Mouse (Mus musculus): Measurements from ENCODE around the gene Cpm. TPM values are rescaled to one million over a fixed set of nuclear protein-coding genes. Genes with fewer than 3 reads are reported as not detected.
"Not testable (repeated sequence)": the region's sequence is repeated elsewhere in the genome, so short reads cannot be mapped to it uniquely, and the experiment has no call there.

The Cpm gene
- polyA plus RNA-seq, 1 experiment from 2014 or later = 3.7 TPM

GRCm38 (mm10) chr10:117595442-117596164 is 33.7 kb upstream of the Cpm start:
- no peak for ATAC-seq (ENCODE audit: low FRiP score, low read depth)
- no peak overlapping the region for H3K4me2 ChIP-seq (replicated peaks)
- no peak overlapping the region for H3K9ac ChIP-seq (replicated peaks)
- no peaks in the 10 kb centered on the region for H3K4me1 ChIP-seq
- WGBS = 80% methylated on average over 13 of the region's 13 CpGs
- no peaks in the 10 kb centered on the region for H3K36me3 ChIP-seq
- no peak overlapping the region for H3K27ac ChIP-seq (replicated peaks)
- no peaks in the 10 kb centered on the region for H3K9me3 ChIP-seq
- no peaks in the 10 kb centered on the region for H3K27me3 ChIP-seq
- H3K4me3 ChIP-seq = no peak overlapping the region

GRCm38 (mm10) chr10:117596165-117596735 is 33.0 kb upstream of the Cpm start:
- Histone ChIP-seq H3K4me1 (no peaks in the 10 kb centered on the region), H3K9me3 (no peaks in the 10 kb centered on the region), H3K4me2 (replicated peaks) (no peak overlapping the region), H3K4me3 (no peak overlapping the region), H3K9ac (replicated peaks) (no peak overlapping the region), H3K27ac (replicated peaks) (no peak overlapping the region), H3K36me3 (no peaks in the 10 kb centered on the region), H3K27me3 (no peaks in the 10 kb centered on the region)
- 87% methylated on average over 9 of the region's 9 CpGs for WGBS
- ATAC-seq (ENCODE audit: low FRiP score, low read depth) = no peak

GRCm38 (mm10) chr10:117596771-117597324 is 32.5 kb upstream of the Cpm start:
- H3K9me3 ChIP-seq = no peaks in the 10 kb centered on the region
- 78% methylated on average over 5 of the region's 5 CpGs for WGBS
- H3K27me3 ChIP-seq = no peaks in the 10 kb centered on the region
- H3K9ac ChIP-seq (replicated peaks) = no peak overlapping the region
- no peak overlapping the region for H3K27ac ChIP-seq (replicated peaks)
- no peak overlapping the region for H3K4me3 ChIP-seq
- ATAC-seq (ENCODE audit: low FRiP score, low read depth) = no peak
- H3K36me3 ChIP-seq = no peaks in the 10 kb centered on the region
- no peak overlapping the region for H3K4me2 ChIP-seq (replicated peaks)
- no peaks in the 10 kb centered on the region for H3K4me1 ChIP-seq

GRCm38 (mm10) chr10:117597371-117598265 is 31.7 kb upstream of the Cpm start:
- H3K9ac ChIP-seq (replicated peaks); H3K9me3 ChIP-seq; H3K4me3 ChIP-seq; H3K4me2 ChIP-seq (replicated peaks); H3K4me1 ChIP-seq; H3K27me3 ChIP-seq; H3K36me3 ChIP-seq; ATAC-seq (ENCODE audit: low FRiP score, low read depth); H3K27ac ChIP-seq (replicated peaks): not testable (repeated sequence)
- 95% methylated on average over 16 of the region's 16 CpGs for WGBS

- H3K36me3 ChIP-seq = no peaks in the 10 kb centered on the region
- no peak overlapping the region for H3K9ac ChIP-seq (replicated peaks)
- 88% methylated on average over 10 of the region's 10 CpGs for WGBS
- H3K9me3 ChIP-seq = no peaks in the 10 kb centered on the region
- H3K4me1 ChIP-seq = no peaks in the 10 kb centered on the region
- H3K4me2 ChIP-seq (replicated peaks) = no peak overlapping the region
- H3K27me3 ChIP-seq = no peaks in the 10 kb centered on the region
- ATAC-seq (ENCODE audit: low FRiP score, low read depth) = no peak
- no peak overlapping the region for H3K4me3 ChIP-seq
- no peak overlapping the region for H3K27ac ChIP-seq (replicated peaks)
Observed at GRCm38 (mm10) chr10:117598266-117598950, 30.9 kb upstream of the Cpm start.

GRCm38 (mm10) chr10:117598951-117599572 is 30.2 kb upstream of the Cpm start:
- WGBS = 88% methylated on average over 8 of the region's 8 CpGs
- not testable (repeated sequence) for H3K27ac ChIP-seq (replicated peaks); H3K36me3 ChIP-seq; ATAC-seq (ENCODE audit: low FRiP score, low read depth); H3K4me1 ChIP-seq; H3K4me2 ChIP-seq (replicated peaks); H3K27me3 ChIP-seq; H3K9ac ChIP-seq (replicated peaks); H3K4me3 ChIP-seq; H3K9me3 ChIP-seq

- Histone ChIP-seq H3K27me3 (no peaks in the 10 kb centered on the region), H3K4me1 (no peaks in the 10 kb centered on the region), H3K27ac (replicated peaks) (no peak overlapping the region), H3K9me3 (no peaks in the 10 kb centered on the region), H3K4me3 (no peak overlapping the region), H3K4me2 (replicated peaks) (no peak overlapping the region), H3K36me3 (no peaks in the 10 kb centered on the region), H3K9ac (replicated peaks) (no peak overlapping the region)
- no peak for ATAC-seq (ENCODE audit: low FRiP score, low read depth)
- WGBS = 77% methylated on average over 8 of the region's 8 CpGs
Observed at GRCm38 (mm10) chr10:117601146-117602035, 27.9 kb upstream of the Cpm start.

GRCm38 (mm10) chr10:117602325-117603129 is 26.8 kb upstream of the Cpm start:
- Histone ChIP-seq H3K9ac (replicated peaks) (no peak overlapping the region), H3K9me3 (no peaks in the 10 kb centered on the region), H3K36me3 (no peaks in the 10 kb centered on the region), H3K27ac (replicated peaks) (no peak overlapping the region), H3K27me3 (no peaks in the 10 kb centered on the region), H3K4me1 (no peaks in the 10 kb centered on the region), H3K4me2 (replicated peaks) (no peak overlapping the region), H3K4me3 (no peak overlapping the region)
- no peak for ATAC-seq (ENCODE audit: low FRiP score, low read depth)
- WGBS = 83% methylated on average over 3 of the region's 3 CpGs

- Histone ChIP-seq H3K9me3 (no peaks in the 10 kb centered on the region), H3K4me1 (no peaks in the 10 kb centered on the region), H3K4me2 (replicated peaks) (no peak overlapping the region), H3K4me3 (no peak overlapping the region), H3K27ac (replicated peaks) (no peak overlapping the region), H3K9ac (replicated peaks) (no peak overlapping the region), H3K27me3 (no peaks in the 10 kb centered on the region), H3K36me3 (no peaks in the 10 kb centered on the region)
- 87% methylated on average over 8 of the region's 8 CpGs for WGBS
- ATAC-seq (ENCODE audit: low FRiP score, low read depth) = no peak
Observed at GRCm38 (mm10) chr10:117603130-117603833, 26.0 kb upstream of the Cpm start.

Measured in midbrain, embryonic 12.5 days (tissue).